Mouse (Mus musculus) lung, postnatal 0 days (tissue): ENCODE data around the gene Hmx3. TPM values are rescaled to one million over a fixed set of nuclear protein-coding genes. Genes with fewer than 3 reads are reported as not detected.
A peak's percentile ranks its signal among the peaks of the same experiment; 100 is the strongest.

ENCODE experiments used
- ATAC-seq: fragments of 200-750 bp; cut with Nextera tagmentation; 2 replicates; pipeline ENCODE4 v1.8.0; 2017; ENCODE audit warnings: moderate library complexity
- DNase-seq: peaks from one replicate; pipeline ENCODE4 v3.0.0-alpha.2; 2016; ENCODE audit warnings: low spot score
- H3K27ac ChIP-seq: fragments of 300-500 bp; sonication (generic); 2 replicates; pipeline ENCODE4 v1.5.1; 2014; ENCODE audit warnings: antibody characterized with exemption, mild to moderate bottlenecking, low read length, mixed read lengths
- H3K27me3 ChIP-seq: fragments of 300-500 bp; sonication (generic); replicated peaks from 2 replicates; pipeline ENCODE4 v1.6.1; 2014; ENCODE audit warnings: low read length, mixed read lengths; ENCODE audit not compliant: insufficient read depth
- H3K36me3 ChIP-seq: fragments of 300-500 bp; sonication (generic); 2 replicates; pipeline ENCODE4 v1.6.1; 2014; ENCODE audit warnings: low read length, mixed read lengths; ENCODE audit not compliant: insufficient read depth
- H3K4me1 ChIP-seq: fragments of 300-500 bp; sonication (generic); 2 replicates; pipeline ENCODE4 v1.6.1; 2014; ENCODE audit warnings: antibody characterized with exemption, low read depth, low read length, mixed read lengths; ENCODE audit not compliant: insufficient read depth
- H3K4me2 ChIP-seq: fragments of 300-500 bp; sonication (generic); replicated peaks from 2 replicates; pipeline ENCODE4 v1.6.1; 2014; ENCODE audit warnings: low read depth, mild to moderate bottlenecking, low read length, moderate library complexity, mixed read lengths
- H3K4me3 ChIP-seq: fragments of 300-500 bp; sonication (generic); 2 replicates; pipeline ENCODE4 v1.5.1; 2014; ENCODE audit warnings: low read depth, low read length
- H3K9ac ChIP-seq: fragments of 300-500 bp; sonication (generic); replicated peaks from 2 replicates; pipeline ENCODE4 v1.6.1; 2014; ENCODE audit warnings: low read depth, mild to moderate bottlenecking
- H3K9me3 ChIP-seq: fragments of 300-500 bp; sonication (generic); 2 replicates; pipeline ENCODE4 v1.6.1; 2016; ENCODE audit warnings: low read length, mixed read lengths
- CTCF ChIP-seq: IDR thresholded peaks from 2 replicates; pipeline ENCODE4 v1.5.1; 2016; ENCODE audit warnings: antibody characterized with exemption, mild to moderate bottlenecking
- EP300 ChIP-seq: IDR thresholded peaks from 2 replicates; pipeline ENCODE4 v1.6.1; 2016; ENCODE audit warnings: antibody characterized with exemption, mild to moderate bottlenecking, control low read depth
- WGBS: fragments of 180-500 bp; shearing (Covaris S2); extraction: QIAGEN DNeasy Blood & Tissue Kit; methylation state at CpG from one replicate; pipeline ENCODE4 v1.1.7; 2014; 5-methylcytosine and 5-hydroxymethylcytosine counted together
- polyA plus RNA-seq: library from polyadenylated mRNA; unstranded; fragments of >200 nt; fragmentation: Nextera tagmentation; extraction: Ambion mirVana; gene quantifications from 2 replicates; pipeline ENCODE4 v1.2.1, GENCODE M21; 2015

The Hmx3 gene
- polyA plus RNA-seq, 1 experiment from 2014 or later = not detected

GRCm38 (mm10) chr7:131560697-131561042, 18.0 kb downstream of the Hmx3 start:
- H3K27me3 ChIP-seq = peaks cover 29% of the 10 kb centered on the region
- TF ChIP-seq EP300 (no peak), CTCF (no peak)
- peak overlapping the region; percentile 70 for H3K4me3 ChIP-seq
- DNase-seq (no peak), ATAC-seq (peak; percentile 15)
- 1% methylated on average over 14 of the region's 14 CpGs for WGBS
- H3K4me1 ChIP-seq = peaks cover 2% of the 10 kb centered on the region; the same call in 1 of the 2 replicates
- no peaks in the 10 kb centered on the region for H3K9me3 ChIP-seq
- peaks cover 4% of the 10 kb centered on the region; the same call in 1 of the 2 replicates for H3K36me3 ChIP-seq
- peak overlapping the region; percentile 50 for H3K9ac ChIP-seq
- peak overlapping the region; percentile 73 for H3K4me2 ChIP-seq
- peak overlapping the region; percentile 80 for H3K27ac ChIP-seq

- H3K4me1 ChIP-seq = no peaks in the 10 kb centered on the region
- 76% methylated on average over 6 of the region's 6 CpGs for WGBS
- peaks cover 10% of the 10 kb centered on the region; the same call in 1 of the 2 replicates for H3K36me3 ChIP-seq
- H3K4me3 ChIP-seq = no peak overlapping the region
- H3K9ac ChIP-seq = no peak overlapping the region
- no peak overlapping the region for H3K4me2 ChIP-seq
- DNase-seq = no peak
- TF ChIP-seq EP300 (no peak), CTCF (no peak)
- no peak overlapping the region for H3K27ac ChIP-seq
- ATAC-seq = no peak
- H3K9me3 ChIP-seq = no peaks in the 10 kb centered on the region
- H3K27me3 ChIP-seq = no peaks in the 10 kb centered on the region
Observed at GRCm38 (mm10) chr7:131575246-131575645, 32.6 kb downstream of the Hmx3 start.

- Histone ChIP-seq H3K9me3 (no peaks in the 10 kb centered on the region), H3K9ac (no peak overlapping the region), H3K4me3 (no peak overlapping the region), H3K27ac (no peak overlapping the region), H3K4me2 (no peak overlapping the region), H3K27me3 (no peaks in the 10 kb centered on the region), H3K36me3 (no peaks in the 10 kb centered on the region), H3K4me1 (no peaks in the 10 kb centered on the region)
- WGBS = 22% methylated on average over 9 of the region's 9 CpGs
- no peak for DNase-seq
- TF ChIP-seq EP300 = no peak
- TF ChIP-seq CTCF = no peak
- ATAC-seq = no peak
Observed at GRCm38 (mm10) chr7:131582178-131582577, 39.5 kb downstream of the Hmx3 start.

GRCm38 (mm10) chr7:131585551-131585950, 42.9 kb downstream of the Hmx3 start:
- no peak for TF ChIP-seq CTCF
- TF ChIP-seq EP300 = no peak
- ATAC-seq (no peak), DNase-seq (no peak)
- Histone ChIP-seq H3K4me3 (no peak overlapping the region), H3K9me3 (no peaks in the 10 kb centered on the region), H3K9ac (no peak overlapping the region), H3K36me3 (no peaks in the 10 kb centered on the region), H3K4me1 (no peaks in the 10 kb centered on the region), H3K27me3 (no peaks in the 10 kb centered on the region), H3K27ac (no peak overlapping the region), H3K4me2 (no peak overlapping the region)
- 91% methylated on average over 5 of the region's 5 CpGs for WGBS

Other genes with a start within 250 kb of the Hmx3 start
- not detected in 2 replicates for gene Cuzd1, start 220.6 kb upstream of the Hmx3 start, polyA plus RNA-seq
- gene Fam24b, start 213.4 kb upstream of the Hmx3 start, polyA plus RNA-seq = not detected in 2 replicates
- gene Fam24a, start 209.0 kb upstream of the Hmx3 start, polyA plus RNA-seq = not detected in 2 replicates
- gene 2310057M21Rik, start 180.1 kb upstream of the Hmx3 start, polyA plus RNA-seq = 10.7 and 12.5 TPM in 2 replicates
- 30.5 and 32.7 TPM in 2 replicates for gene Pstk, start 171.7 kb upstream of the Hmx3 start, polyA plus RNA-seq
- 9.0 and 10.3 TPM in 2 replicates for gene Ikzf5, start 132.3 kb upstream of the Hmx3 start, polyA plus RNA-seq
- 99.4 and 129 TPM in 2 replicates for gene Acadsb, start 132.3 kb upstream of the Hmx3 start, polyA plus RNA-seq
- gene Hmx2, start 5.9 kb downstream of the Hmx3 start, polyA plus RNA-seq = not detected in 2 replicates
- 92.6 and 101 TPM in 2 replicates for gene Bub3, start 17.4 kb downstream of the Hmx3 start, polyA plus RNA-seq